Mouse (Mus musculus) hindbrain, embryonic 16.5 days (tissue): ENCODE measurements at regions not wholly inside any gene's neighbourhood (a gene's known extent, or its start where the extent isn't known, plus 50 kb on each side); places are given as distances from the start of the nearest gene placed in this dataset.

Experiments used
- ATAC-seq: fragments of 200-750 bp; cut with Nextera tagmentation; 2 replicates; pipeline ENCODE4 v1.8.0; 2017; ENCODE audit warnings: moderate TSS enrichment, moderate library complexity
- H3K27ac ChIP-seq: fragments of 300-500 bp; sonication (generic); 2 replicates; pipeline ENCODE4 v1.5.1; 2014; ENCODE audit warnings: low read depth, mild to moderate bottlenecking, control low read depth, low read length, moderate library complexity
- H3K27me3 ChIP-seq: fragments of 300-500 bp; sonication (generic); replicated peaks from 2 replicates; pipeline ENCODE4 v1.6.1; 2014; ENCODE audit warnings: low read length; ENCODE audit not compliant: control insufficient read depth, insufficient read depth
- H3K36me3 ChIP-seq: fragments of 300-500 bp; sonication (generic); 2 replicates; pipeline ENCODE4 v1.6.1; 2014; ENCODE audit warnings: mild to moderate bottlenecking, low read length, moderate library complexity, mixed read lengths; ENCODE audit not compliant: control insufficient read depth, insufficient read depth
- H3K4me1 ChIP-seq: fragments of 300-500 bp; sonication (generic); 2 replicates; pipeline ENCODE4 v1.6.1; 2014; ENCODE audit warnings: low read depth, low read length; ENCODE audit not compliant: control insufficient read depth, insufficient read depth
- H3K4me2 ChIP-seq: fragments of 300-500 bp; sonication (generic); 2 replicates; pipeline ENCODE4 v1.6.1; 2014; ENCODE audit warnings: mild to moderate bottlenecking, low read length, control low read depth, moderate library complexity
- H3K4me3 ChIP-seq: fragments of 300-500 bp; sonication (generic); 2 replicates; pipeline ENCODE4 v1.5.1; 2014; ENCODE audit warnings: mild to moderate bottlenecking, low read length, control low read depth, moderate library complexity
- H3K9ac ChIP-seq: fragments of 300-500 bp; sonication (generic); 2 replicates; pipeline ENCODE4 v1.6.1; 2014; ENCODE audit warnings: low read depth, mild to moderate bottlenecking, control low read depth, low read length, moderate library complexity
- H3K9me3 ChIP-seq: fragments of 300-500 bp; sonication (generic); 2 replicates; pipeline ENCODE4 v1.6.1; 2014; ENCODE audit warnings: mild to moderate bottlenecking, low read length, moderate library complexity; ENCODE audit not compliant: control insufficient read depth
- WGBS: fragments of 180-500 bp; shearing (Covaris S2); extraction: QIAGEN DNeasy Blood & Tissue Kit; methylation state at CpG from one replicate; pipeline ENCODE4 v1.1.7; 2014; 5-methylcytosine and 5-hydroxymethylcytosine counted together

- no peak overlapping the region for H3K4me2 ChIP-seq
- no peaks in the 10 kb centered on the region for H3K36me3 ChIP-seq
- no peak for ATAC-seq
- no peaks in the 10 kb centered on the region for H3K9me3 ChIP-seq
- no peak overlapping the region for H3K4me3 ChIP-seq
- no peak overlapping the region for H3K27ac ChIP-seq
- no peaks in the 10 kb centered on the region for H3K27me3 ChIP-seq
- no peak overlapping the region for H3K9ac ChIP-seq
- 28% methylated on average over 1 of the region's 1 CpGs for WGBS
- no peaks in the 10 kb centered on the region for H3K4me1 ChIP-seq
Measured at GRCm38 (mm10) chr16:42466976-42467375, 126.5 kb upstream of the Gap43 start.

- no peak for ATAC-seq
- Histone ChIP-seq H3K9me3 (no peaks in the 10 kb centered on the region), H3K4me3 (no peak overlapping the region), H3K27ac (no peak overlapping the region), H3K9ac (no peak overlapping the region), H3K4me2 (no peak overlapping the region), H3K4me1 (no peaks in the 10 kb centered on the region), H3K36me3 (no peaks in the 10 kb centered on the region), H3K27me3 (no peaks in the 10 kb centered on the region)
- 84% methylated on average over 8 of the region's 8 CpGs for whole genome bisulfite sequencing
Measured at GRCm38 (mm10) chr16:42456335-42456984, 116.0 kb upstream of the Gap43 start.

- ATAC-seq: no peak
- WGBS: 69% methylated on average over 5 of the region's 5 CpGs
- no peak overlapping the region for H3K4me3 ChIP-seq
- H3K27me3 ChIP-seq: no peaks in the 10 kb centered on the region
- no peaks in the 10 kb centered on the region for H3K36me3 ChIP-seq
- H3K4me2 ChIP-seq: no peak overlapping the region
- no peaks in the 10 kb centered on the region for H3K9me3 ChIP-seq
- H3K27ac ChIP-seq: no peak overlapping the region
- no peak overlapping the region for H3K9ac ChIP-seq
- no peaks in the 10 kb centered on the region for H3K4me1 ChIP-seq
Measured at GRCm38 (mm10) chr16:42453338-42453737, 112.9 kb upstream of the Gap43 start.

GRCm38 (mm10) chr16:42449840-42450444 lies 109.5 kb upstream of the Gap43 start:
- H3K36me3 ChIP-seq: no peaks in the 10 kb centered on the region
- no peak overlapping the region for H3K4me3 ChIP-seq
- H3K27ac ChIP-seq: no peak overlapping the region
- H3K27me3 ChIP-seq: no peaks in the 10 kb centered on the region
- H3K9ac ChIP-seq: no peak overlapping the region
- H3K4me2 ChIP-seq: no peak overlapping the region
- H3K4me1 ChIP-seq: peaks cover 4% of the 10 kb centered on the region; the same call in 1 of the 2 replicates
- no peaks in the 10 kb centered on the region for H3K9me3 ChIP-seq
- ATAC-seq: no peak
- 90% methylated on average over 8 of the region's 8 CpGs for WGBS

GRCm38 (mm10) chr16:42444863-42445423 lies 104.5 kb upstream of the Gap43 start:
- peaks cover 11% of the 10 kb centered on the region; the same call in 1 of the 2 replicates for H3K4me1 ChIP-seq
- no peaks in the 10 kb centered on the region for H3K27me3 ChIP-seq
- H3K4me3 ChIP-seq: peak overlapping the region; percentile 30
- H3K9me3 ChIP-seq: no peaks in the 10 kb centered on the region
- WGBS: 9% methylated on average over 6 of the region's 6 CpGs
- H3K9ac ChIP-seq: peak overlapping the region; percentile 53
- H3K27ac ChIP-seq: peak overlapping the region; percentile 89
- H3K4me2 ChIP-seq: peak overlapping the region; percentile 61
- H3K36me3 ChIP-seq: no peaks in the 10 kb centered on the region
- peak; percentile 94 for ATAC-seq

- peak overlapping the region; percentile 30 for H3K4me3 ChIP-seq
- H3K4me1 ChIP-seq: peaks cover 11% of the 10 kb centered on the region; the same call in 1 of the 2 replicates
- H3K9me3 ChIP-seq: no peaks in the 10 kb centered on the region
- H3K9ac ChIP-seq: peak overlapping the region; percentile 53
- no peaks in the 10 kb centered on the region for H3K36me3 ChIP-seq
- no peaks in the 10 kb centered on the region for H3K27me3 ChIP-seq
- H3K27ac ChIP-seq: peak overlapping the region; percentile 89
- peak overlapping the region; percentile 61 for H3K4me2 ChIP-seq
- 26% methylated on average over 10 of the region's 10 CpGs for WGBS
- ATAC-seq: peak; percentile 76
Measured at GRCm38 (mm10) chr16:42444408-42444862, 104.0 kb upstream of the Gap43 start.

GRCm38 (mm10) chr16:42440822-42441221 lies 100.4 kb upstream of the Gap43 start:
- H3K4me1 ChIP-seq: peaks cover 11% of the 10 kb centered on the region; the same call in 1 of the 2 replicates
- H3K4me2 ChIP-seq: no peak overlapping the region
- no peak overlapping the region for H3K27ac ChIP-seq
- no peaks in the 10 kb centered on the region for H3K9me3 ChIP-seq
- no peak overlapping the region for H3K4me3 ChIP-seq
- no peaks in the 10 kb centered on the region for H3K27me3 ChIP-seq
- WGBS: 26% methylated on average over 4 of the region's 4 CpGs
- H3K36me3 ChIP-seq: no peaks in the 10 kb centered on the region
- H3K9ac ChIP-seq: no peak overlapping the region
- ATAC-seq: no peak

- H3K4me1 ChIP-seq: no peaks in the 10 kb centered on the region
- no peak overlapping the region for H3K27ac ChIP-seq
- no peaks in the 10 kb centered on the region for H3K9me3 ChIP-seq
- no peak overlapping the region for H3K4me3 ChIP-seq
- H3K4me2 ChIP-seq: no peak overlapping the region
- no peaks in the 10 kb centered on the region for H3K36me3 ChIP-seq
- no peak for ATAC-seq
- WGBS: 85% methylated on average over 1 of the region's 1 CpGs
- no peak overlapping the region for H3K9ac ChIP-seq
- H3K27me3 ChIP-seq: no peaks in the 10 kb centered on the region
Measured at GRCm38 (mm10) chr16:42431529-42431928, 91.1 kb upstream of the Gap43 start.

- H3K4me1 ChIP-seq: no peaks in the 10 kb centered on the region
- H3K36me3 ChIP-seq: no peaks in the 10 kb centered on the region
- H3K4me2 ChIP-seq: no peak overlapping the region
- no peaks in the 10 kb centered on the region for H3K9me3 ChIP-seq
- no peaks in the 10 kb centered on the region for H3K27me3 ChIP-seq
- no peak overlapping the region for H3K9ac ChIP-seq
- 61% methylated on average over 4 of the region's 4 CpGs for WGBS
- no peak for ATAC-seq
- H3K4me3 ChIP-seq: no peak overlapping the region
- H3K27ac ChIP-seq: no peak overlapping the region
Measured at GRCm38 (mm10) chr16:42416673-42417072, 76.2 kb upstream of the Gap43 start.
